Mouse (Mus musculus) heart, adult 2 months (tissue): Measurements from ENCODE around the gene Kif9.

Experiments used
- CTCF ChIP-seq: fragments of 200-600 bp; IDR thresholded peaks from 2 replicates; pipeline ENCODE4 v1.8.1; 2022; ENCODE audit warnings: antibody characterized with exemption, mild to moderate bottlenecking, moderate library complexity
- EP300 ChIP-seq: fragments of 200-500 bp; IDR thresholded peaks from 2 replicates; pipeline ENCODE4 v1.6.1; 2011; ENCODE audit warnings: low read depth, low read length, control low read depth; ENCODE audit not compliant: insufficient read depth
- POLR2A ChIP-seq: fragments of 200-500 bp; IDR thresholded peaks from 2 replicates; pipeline ENCODE4 v1.6.1; 2011; ENCODE audit warnings: mild to moderate bottlenecking, low read depth, low read length, control low read depth; ENCODE audit not compliant: insufficient read depth

GRCm38 (mm10) chr9:110536636-110537035 is 59.9 kb downstream of the Kif9 start:
- TF ChIP-seq POLR2A = no peak
- TF ChIP-seq CTCF = no peak
- no peak for TF ChIP-seq EP300
